12 mouse cellular contexts compared by ENCODE assay signal in genomic region chr3:101564011-101564410, GRCm38 (mm10).
"Had no signal": no experiment of that assay in that cellular context is flagged by ENCODE, and none has a peak within 500 bp of the region (broad histone marks: within the 10 kb centered on the region; RNA-seq: fewer than 3 reads in every experiment).

No protein-coding gene starts in this region.

- H3K36me3 ChIP-seq: limb, embryonic 12.5 days; midbrain, embryonic 13.5 days; neural tube, embryonic 13.5 days; stomach, embryonic 15.5 days had no signal

- H3K4me3 ChIP-seq: limb, embryonic 12.5 days; midbrain, embryonic 13.5 days; neural tube, embryonic 13.5 days; stomach, embryonic 15.5 days had no signal

- H3K4me2 ChIP-seq: limb, embryonic 12.5 days; midbrain, embryonic 13.5 days; neural tube, embryonic 13.5 days; stomach, embryonic 15.5 days had no signal

- ATAC-seq: midbrain, embryonic 13.5 days had no signal

- H3K9me3 ChIP-seq: limb, embryonic 12.5 days; midbrain, embryonic 13.5 days; neural tube, embryonic 13.5 days; stomach, embryonic 15.5 days had no signal

- H3K27ac ChIP-seq: limb, embryonic 12.5 days; midbrain, embryonic 13.5 days; neural tube, embryonic 13.5 days; stomach, embryonic 15.5 days had no signal

- H3K27me3 ChIP-seq: limb, embryonic 12.5 days; neural tube, embryonic 13.5 days; stomach, embryonic 15.5 days had no signal

- DNase-seq: kidney, adult 11 months; kidney, adult 9 months; kidney, postnatal 10 days; layer of hippocampus, postnatal 36 days; lung, adult 18-20 months; right cerebral cortex, postnatal 14 days; thymus, adult 18-20 months; thymus, postnatal 14 days had no signal

- H3K9ac ChIP-seq: limb, embryonic 12.5 days; midbrain, embryonic 13.5 days; neural tube, embryonic 13.5 days; stomach, embryonic 15.5 days had no signal
